Mouse (Mus musculus): ENCODE data around the gene Nepro.

DNA sequence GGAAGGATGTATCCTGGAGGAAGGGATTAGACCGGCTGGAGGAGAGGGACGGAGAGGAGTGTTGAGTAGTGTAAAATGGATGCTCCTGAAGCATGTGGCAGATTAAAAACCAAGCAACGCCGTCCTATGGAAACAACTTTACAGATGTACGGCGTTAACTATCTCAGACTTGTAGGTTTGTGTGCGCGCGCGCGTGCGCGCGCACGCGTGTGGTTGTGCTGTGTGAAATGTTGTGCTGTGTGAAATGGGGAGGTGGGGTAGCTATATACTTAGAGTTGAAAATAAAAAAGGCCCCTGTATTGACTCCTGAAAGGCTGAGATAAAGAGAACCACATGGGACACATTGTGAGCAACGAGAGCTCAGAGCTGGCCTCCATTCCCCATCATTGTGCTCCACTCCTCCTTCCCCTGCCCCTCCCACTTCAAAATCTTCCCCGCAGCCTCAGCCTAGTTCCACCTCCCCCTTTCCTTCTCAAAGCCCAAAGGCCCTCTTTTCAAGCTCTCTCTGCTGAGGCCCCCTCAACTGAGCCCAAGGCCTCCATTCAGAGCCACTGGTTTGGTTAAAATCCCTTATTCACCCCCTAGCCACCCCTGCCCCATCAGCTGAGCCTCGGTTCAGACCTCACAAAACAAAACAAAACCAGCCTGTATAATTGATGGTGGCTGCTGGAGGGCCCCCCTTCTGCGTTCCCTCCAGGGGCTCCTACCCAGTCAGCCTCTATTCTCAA is 36.9 kb upstream of the Nepro start:
- no peak for TF ChIP-seq CTCF (IDR thresholded peaks at IDR 0.05; ENCODE audit: borderline replicate concordance, insufficient read depth, low read length)
- no peak for TF ChIP-seq POLR2A (IDR thresholded peaks at IDR 0.05; ENCODE audit: low read depth, low read length)
